Mouse (Mus musculus) erythroblast, embryonic 14.5 days (primary cell): ENCODE measurements around the gene Il3.

ENCODE experiments used
- GATA1 ChIP-seq: IDR thresholded peaks from 2 replicates; pipeline ENCODE4 v1.6.1; 2012; ENCODE audit warnings: low read length, inconsistent platforms, mixed read lengths
- TAL1 ChIP-seq: IDR thresholded peaks from 3 replicates; pipeline ENCODE4 v1.6.1; 2012; ENCODE audit warnings: low read length, inconsistent platforms, mixed read lengths

DNA sequence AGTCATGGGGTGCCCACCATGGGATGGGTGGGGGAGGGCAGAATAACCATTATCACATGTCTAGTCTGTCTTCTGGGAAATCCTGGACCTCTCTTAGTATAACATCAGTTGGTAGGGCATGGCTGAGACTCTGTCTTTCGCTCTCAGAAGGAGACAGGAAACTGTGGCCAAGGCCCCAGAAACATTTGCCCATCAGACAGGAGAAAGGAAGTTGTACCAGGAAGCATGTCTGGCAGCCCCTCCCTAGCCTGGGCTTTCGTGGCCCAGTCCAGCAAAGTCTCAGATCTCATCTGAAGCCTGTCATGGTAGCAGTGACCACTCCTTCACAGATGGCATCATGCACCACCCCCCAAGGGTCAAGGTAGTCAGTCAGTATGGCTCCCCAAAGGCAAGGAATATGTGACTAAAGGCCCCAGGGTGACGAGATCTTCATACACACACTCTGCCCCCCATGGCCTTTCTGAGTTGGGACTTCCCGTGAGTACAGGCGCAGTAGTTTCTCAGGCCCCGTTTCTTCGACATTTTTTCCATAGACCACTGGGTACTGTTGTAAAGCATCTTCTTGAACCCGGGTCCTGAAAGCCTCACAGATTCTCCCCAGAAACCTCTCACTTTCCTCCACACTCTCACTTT lies 20.9 kb upstream of the Il3 start:
- TF ChIP-seq GATA1: no peak
- TF ChIP-seq TAL1: no peak
